Mouse (Mus musculus): Measurements from ENCODE around the gene Pram1.

The Pram1 gene

GRCm38 (mm10) chr17:33669681-33670080 lies 31.8 kb downstream of the Pram1 start:
- no peak for DNase-seq (ENCODE audit: low read depth, low spot score)

- DNase-seq (ENCODE audit: low read depth, low spot score) = no peak
These were observed 36.0 kb downstream of the Pram1 start for GRCm38 (mm10) chr17:33673837-33674236.

GRCm38 (mm10) chr17:33675452-33675851 lies 37.6 kb downstream of the Pram1 start:
- peak; percentile 34 for DNase-seq (ENCODE audit: low read depth, low spot score)

- no peak for DNase-seq (ENCODE audit: low read depth, low spot score)
These were observed 38.2 kb downstream of the Pram1 start for GRCm38 (mm10) chr17:33676086-33676485.

GRCm38 (mm10) chr17:33678771-33679170 lies 40.9 kb downstream of the Pram1 start:
- peak; percentile 33 for DNase-seq (ENCODE audit: low read depth, low spot score)

GRCm38 (mm10) chr17:33681767-33682166 lies 43.9 kb downstream of the Pram1 start:
- DNase-seq (ENCODE audit: low read depth, low spot score) = no peak

GRCm38 (mm10) chr17:33684671-33685231 lies 46.9 kb downstream of the Pram1 start:
- DNase-seq (ENCODE audit: low read depth, low spot score) = peak; percentile 71

GRCm38 (mm10) chr17:33685249-33685653 lies 47.4 kb downstream of the Pram1 start:
- DNase-seq (ENCODE audit: low read depth, low spot score) = peak; percentile 97

GRCm38 (mm10) chr17:33686760-33687159 lies 48.9 kb downstream of the Pram1 start, which contains the start of gene Hnrnpm:
Gene Hnrnpm (minus strand): TSS chr17:33686860.
- no peak for DNase-seq (ENCODE audit: low read depth, low spot score)
